Mouse (Mus musculus) embryonic stem cell, embryonic (primary cell): ENCODE results near the gene Kcnk3.

Source experiments
- CTCF ChIA-PET, 4 experiments: fragments of 300-600 bp in 2 of 4; fragments of 350-600 bp in 2 of 4; sonication (Branson Sonifier 250); formaldehyde crosslinking; loops; one replicate each; lab custom pipeline; 2022; ENCODE audit warnings: inconsistent platforms in 2 of 4; lab: Charles Lee
- POLR2A ChIA-PET, 4 experiments: fragments of 300-600 bp in 2 of 4; fragments of 350-600 bp in 2 of 4; sonication (Branson Sonifier 250); formaldehyde crosslinking; loops; one replicate each; lab custom pipeline; 2022; ENCODE audit warnings: antibody characterized with exemption in 4 of 4, inconsistent platforms in 1 of 4; lab: Charles Lee

The Kcnk3 gene

GRCm38 (mm10) chr5:30580725-30581124 is 7.2 kb upstream of the Kcnk3 start:
- POLR2A ChIA-PET = interaction anchor here in 1 of 4 experiments (0.6 to 2.2 kb wide), 3 partner anchors 30 to 291 kb away, joined by 3 to 6 read pairs (median 3); no protein-coding TSS in a partner anchor
- CTCF ChIA-PET = interaction anchor here in 1 of 4 experiments (0.5 kb wide), 1 partner anchor 106 kb away, joined by 3 read pairs; no protein-coding TSS in a partner anchor

- POLR2A ChIA-PET = interaction anchor here in 1 of 4 experiments (2.2 kb wide), 1 partner anchor 29 kb away, joined by 6 read pairs; no protein-coding TSS in a partner anchor
- CTCF ChIA-PET = interaction anchor here in 2 of 4 experiments (0.6 to 0.7 kb wide), 2 partner anchors 35 to 461 kb away, joined by 3 to 5 read pairs; no protein-coding TSS in a partner anchor
Measured at GRCm38 (mm10) chr5:30582017-30582416, 6.0 kb upstream of the Kcnk3 start.

- ChIA-PET POLR2A (interaction anchor here in 1 of 4 experiments (0.7 to 1.5 kb wide), 2 partner anchors 11 to 429 kb away, joined by 4 read pairs; no protein-coding TSS in a partner anchor), CTCF (interaction anchor here in 2 of 4 experiments (0.6 to 0.7 kb wide), 2 partner anchors 46 to 142 kb away, joined by 4 to 15 read pairs; no protein-coding TSS in a partner anchor)
Measured at GRCm38 (mm10) chr5:30586616-30587015, 1.4 kb upstream of the Kcnk3 start.

- POLR2A ChIA-PET = interaction anchor here in 2 of 4 experiments (0.7 to 1.1 kb wide), 2 partner anchors 13 to 74 kb away, joined by 3 read pairs; no protein-coding TSS in a partner anchor
- CTCF ChIA-PET = interaction anchor here in 2 of 4 experiments (0.6 to 0.7 kb wide), 2 partner anchors 45 to 142 kb away, joined by 4 to 15 read pairs; no protein-coding TSS in a partner anchor
Measured at GRCm38 (mm10) chr5:30587101-30587500, 869 bp upstream of the Kcnk3 start.

- ChIA-PET POLR2A (interaction anchor here in 3 of 4 experiments (0.7 to 1.1 kb wide), 4 partner anchors 23 to 356 kb away, joined by 3 to 5 read pairs (median 4); partner anchors contain the start of gene Selenoi (in 1 of the 3)), CTCF (no interaction called here)
Measured at GRCm38 (mm10) chr5:30588301-30588968, 465 bp downstream of the Kcnk3 start.

DNA sequence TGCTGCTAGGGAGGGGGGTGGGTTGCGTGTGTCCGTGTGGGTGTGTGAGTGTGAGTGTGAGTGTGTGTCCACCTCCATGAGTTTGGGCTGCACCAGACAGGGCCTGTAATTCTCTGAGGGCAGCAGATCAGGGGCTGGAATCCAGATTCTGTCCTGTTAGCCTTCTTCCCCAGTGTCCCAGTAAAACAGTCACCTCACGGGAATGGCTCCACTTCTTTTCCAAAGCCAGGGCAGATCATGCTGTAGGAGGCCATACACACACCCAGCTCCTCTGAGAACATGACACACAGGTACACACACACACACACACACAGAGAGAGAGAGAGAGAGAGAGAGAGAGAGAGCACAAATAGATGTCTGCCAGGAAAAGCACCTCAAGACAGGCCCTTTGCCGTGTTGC is 1.1 kb downstream of the Kcnk3 start:
- ChIA-PET CTCF (no interaction called here), POLR2A (interaction anchor here in 2 of 4 experiments (1.0 to 1.1 kb wide), 2 partner anchors 23 to 48 kb away, joined by 3 read pairs; no protein-coding TSS in a partner anchor)

GRCm38 (mm10) chr5:30589546-30589945 is 1.6 kb downstream of the Kcnk3 start:
- CTCF ChIA-PET = no interaction called here
- POLR2A ChIA-PET = interaction anchor here in 1 of 4 experiments (1.0 to 1.1 kb wide), 2 partner anchors 22 to 37 kb away, joined by 3 read pairs; no protein-coding TSS in a partner anchor

DNA sequence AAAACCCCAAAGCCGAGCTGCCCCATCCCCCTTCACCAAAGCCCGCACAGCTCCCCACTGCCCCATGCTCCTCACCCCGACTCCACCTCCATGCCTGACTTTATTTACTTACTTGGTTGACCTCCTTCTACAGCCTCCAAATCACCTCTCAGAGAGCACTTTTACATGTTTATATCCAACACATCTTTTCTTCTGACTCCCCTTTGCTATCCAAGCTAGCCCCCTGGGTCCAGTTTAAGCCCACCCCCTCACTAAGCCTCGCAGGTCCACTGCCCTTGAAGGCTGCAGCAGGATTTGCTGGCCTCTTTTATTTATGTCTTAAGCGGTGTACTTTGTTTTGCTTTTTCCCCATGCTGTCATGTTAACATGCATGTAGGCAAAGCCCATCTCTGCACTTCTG is 2.3 kb downstream of the Kcnk3 start:
- ChIA-PET POLR2A (interaction anchor here in 1 of 4 experiments (1.1 kb wide), 1 partner anchor 36 kb away, joined by 3 read pairs; no protein-coding TSS in a partner anchor), CTCF (no interaction called here)

GRCm38 (mm10) chr5:30591205-30591731 is 3.3 kb downstream of the Kcnk3 start:
- ChIA-PET POLR2A (interaction anchor here in 1 of 4 experiments (1.0 kb wide), 1 partner anchor 76 kb away, joined by 3 read pairs; the partner anchor contains the start of gene Cenpa), CTCF (interaction anchor here in 1 of 4 experiments (0.6 kb wide), 1 partner anchor 476 kb away, joined by 4 read pairs; no protein-coding TSS in a partner anchor)

DNA sequence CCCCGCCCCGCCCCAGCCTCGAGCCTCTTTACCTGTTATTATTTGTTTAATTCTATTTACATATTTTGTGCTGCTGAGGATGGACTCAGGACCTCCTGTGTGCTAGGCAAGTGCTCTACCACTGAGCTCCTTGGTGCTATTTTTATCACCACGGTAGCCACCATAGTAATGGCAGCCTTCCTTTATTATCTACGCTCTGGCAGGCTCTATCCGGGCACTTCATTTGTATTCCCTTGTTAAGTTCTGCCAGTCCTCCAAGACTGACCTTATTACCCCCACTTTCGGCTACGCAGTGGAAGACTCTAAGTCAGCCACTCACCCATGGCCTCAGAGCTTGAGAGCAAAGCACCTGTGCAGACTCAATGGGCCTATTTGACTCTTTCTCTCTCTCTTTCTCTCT is 3.8 kb downstream of the Kcnk3 start:
- CTCF ChIA-PET = interaction anchor here in 1 of 4 experiments (0.6 kb wide), 1 partner anchor 477 kb away, joined by 4 read pairs; no protein-coding TSS in a partner anchor
- POLR2A ChIA-PET = interaction anchor here in 1 of 4 experiments (1.0 to 1.3 kb wide), 2 partner anchors 75 to 84 kb away, joined by 3 to 4 read pairs; partner anchors contain the start of gene Cenpa

- POLR2A ChIA-PET = interaction anchor here in 1 of 4 experiments (1.0 to 1.5 kb wide), 3 partner anchors 19 to 83 kb away, joined by 3 to 4 read pairs (median 4); no protein-coding TSS in a partner anchor
- CTCF ChIA-PET = no interaction called here
Measured at GRCm38 (mm10) chr5:30592279-30592980, 4.5 kb downstream of the Kcnk3 start.

DNA sequence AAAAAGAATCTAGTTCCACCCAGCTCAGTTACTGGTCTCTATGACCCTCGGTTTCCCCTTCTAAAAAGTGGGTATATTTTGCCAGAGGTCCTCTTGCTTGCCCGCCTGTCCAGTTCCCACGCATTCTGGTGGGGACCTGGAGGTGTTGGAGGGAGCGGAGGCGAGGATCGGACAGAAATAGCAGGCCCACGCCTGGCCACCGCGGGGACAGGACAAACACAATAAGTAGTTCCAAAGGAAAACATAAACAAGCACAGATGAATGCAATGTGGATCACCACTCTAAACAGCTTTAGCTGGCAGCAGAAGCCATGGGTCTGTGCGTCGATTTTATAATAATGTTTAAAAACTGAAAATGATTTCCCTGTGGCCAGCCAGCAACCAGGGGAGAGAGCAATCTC is 5.4 kb downstream of the Kcnk3 start:
- CTCF ChIA-PET = interaction anchor here in 1 of 4 experiments (0.6 kb wide), 1 partner anchor 111 kb away, joined by 4 read pairs; no protein-coding TSS in a partner anchor
- POLR2A ChIA-PET = interaction anchor here in 1 of 4 experiments (1.0 to 1.5 kb wide), 3 partner anchors 18 to 82 kb away, joined by 3 to 4 read pairs (median 4); no protein-coding TSS in a partner anchor

- CTCF ChIA-PET = interaction anchor here in 1 of 4 experiments (0.6 kb wide), 1 partner anchor 112 kb away, joined by 4 read pairs; no protein-coding TSS in a partner anchor
- POLR2A ChIA-PET = interaction anchor here in 1 of 4 experiments (0.6 kb wide), 1 partner anchor 58 kb away, joined by 3 read pairs; no protein-coding TSS in a partner anchor
Measured at GRCm38 (mm10) chr5:30593811-30594504, 6.0 kb downstream of the Kcnk3 start.

- POLR2A ChIA-PET = interaction anchor here in 2 of 4 experiments (0.6 kb wide), 2 partner anchors 59 to 64 kb away, joined by 3 read pairs; no protein-coding TSS in a partner anchor
- CTCF ChIA-PET = no interaction called here
Measured at GRCm38 (mm10) chr5:30594953-30595560, 7.1 kb downstream of the Kcnk3 start.

DNA sequence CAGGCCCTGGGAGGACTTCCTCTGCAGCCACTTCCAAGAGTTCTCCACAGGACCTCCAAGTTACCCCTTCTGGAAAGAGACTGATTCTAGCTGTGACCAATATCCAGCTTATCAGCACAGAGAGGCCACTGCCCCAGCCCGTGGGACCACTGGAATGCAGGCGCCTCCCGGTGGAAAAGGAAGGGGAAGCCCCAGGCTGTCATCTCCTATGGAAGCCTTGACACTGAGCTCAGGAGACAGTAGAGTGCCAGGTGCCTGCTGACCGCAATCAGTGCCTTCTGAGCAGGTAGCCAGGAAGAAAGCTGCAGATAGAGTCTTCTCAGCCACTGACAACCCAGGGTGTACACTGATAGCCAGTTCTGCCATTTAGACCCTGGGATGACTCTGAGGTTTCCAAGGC is 13.4 kb downstream of the Kcnk3 start:
- CTCF ChIA-PET = interaction anchor here in 2 of 4 experiments (0.7 to 1.5 kb wide), 3 partner anchors 8 to 36 kb away, joined by 3 read pairs; no protein-coding TSS in a partner anchor
- POLR2A ChIA-PET = interaction anchor here in 2 of 4 experiments (0.6 to 1.3 kb wide), 3 partner anchors 9 to 119 kb away, joined by 3 read pairs; no protein-coding TSS in a partner anchor

DNA sequence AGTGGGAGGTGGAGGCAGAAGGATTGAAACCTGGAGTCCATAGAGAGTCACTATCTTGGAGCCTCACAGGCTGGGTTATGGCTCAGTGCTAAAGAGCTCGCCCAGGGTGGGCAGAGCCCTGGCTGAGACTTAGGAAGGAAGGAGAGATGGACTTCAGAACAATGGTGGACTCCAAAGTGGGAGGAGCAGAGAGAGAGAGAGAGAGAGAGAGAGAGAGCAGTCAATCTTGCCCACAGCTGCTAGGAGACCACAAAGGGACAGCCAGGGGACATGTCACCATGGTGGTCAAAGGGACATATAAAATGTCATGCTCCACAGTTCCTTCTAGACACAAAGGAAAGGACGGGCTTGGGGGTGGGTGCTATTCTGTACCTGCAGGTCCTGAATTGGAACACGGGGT is 15.3 kb downstream of the Kcnk3 start:
- CTCF ChIA-PET = interaction anchor here in 1 of 4 experiments (0.6 kb wide), 1 partner anchor 106 kb away, joined by 4 read pairs; no protein-coding TSS in a partner anchor
- POLR2A ChIA-PET = interaction anchor here in 2 of 4 experiments (0.7 to 0.8 kb wide), 2 partner anchors 11 to 212 kb away, joined by 3 read pairs; no protein-coding TSS in a partner anchor
